Mouse (Mus musculus): ENCODE measurements around the gene Fbxl20. TPM values are rescaled to one million over a fixed set of nuclear protein-coding genes. Genes with fewer than 3 reads are reported as not detected.

Fbxl20 gene
- polyA plus RNA-seq, 1 experiment, result 0.28 TPM

DNA sequence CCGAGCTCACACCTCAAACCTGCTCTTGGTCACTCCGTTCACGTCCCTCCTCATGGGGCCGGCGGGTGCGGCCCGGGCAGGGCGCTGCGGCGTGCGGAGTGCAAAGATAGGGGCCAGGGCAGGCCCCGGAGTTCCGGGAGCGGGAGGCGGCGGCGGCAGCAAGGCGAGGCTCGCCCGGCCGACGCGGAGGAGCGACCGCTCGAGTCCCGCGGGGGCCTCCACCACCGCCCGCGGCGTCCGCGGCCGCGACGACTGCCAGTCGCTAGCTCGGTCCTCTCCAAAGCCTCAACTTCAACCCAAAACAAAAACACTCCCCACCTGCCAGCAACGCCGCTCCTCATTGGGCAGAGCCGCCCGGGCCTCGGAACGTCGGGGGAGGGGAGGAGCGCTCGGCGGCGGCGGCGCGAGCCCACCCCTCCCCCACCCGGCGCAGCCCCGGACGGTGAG lies 876 bp downstream of the Fbxl20 start:
- H3K9me3 ChIP-seq (ENCODE audit: control insufficient read depth, low read length), result no peaks in the 10 kb centered on the region
- H3K36me3 ChIP-seq (ENCODE audit: control insufficient read depth), result peaks cover 11% of the 10 kb centered on the region
- TF ChIP-seq TAL1 (IDR thresholded peaks at IDR 0.05; ENCODE audit: low read length) (no peak), GATA1 (IDR thresholded peaks at IDR 0.05; ENCODE audit: low read length) (no peak)
- peak overlapping the region; percentile 73 for H3K4me3 ChIP-seq (replicated peaks)
- H3K27me3 ChIP-seq (ENCODE audit: control insufficient read depth), result no peaks in the 10 kb centered on the region
- H3K4me1 ChIP-seq (ENCODE audit: control insufficient read depth), result peaks cover 31% of the 10 kb centered on the region

DNA sequence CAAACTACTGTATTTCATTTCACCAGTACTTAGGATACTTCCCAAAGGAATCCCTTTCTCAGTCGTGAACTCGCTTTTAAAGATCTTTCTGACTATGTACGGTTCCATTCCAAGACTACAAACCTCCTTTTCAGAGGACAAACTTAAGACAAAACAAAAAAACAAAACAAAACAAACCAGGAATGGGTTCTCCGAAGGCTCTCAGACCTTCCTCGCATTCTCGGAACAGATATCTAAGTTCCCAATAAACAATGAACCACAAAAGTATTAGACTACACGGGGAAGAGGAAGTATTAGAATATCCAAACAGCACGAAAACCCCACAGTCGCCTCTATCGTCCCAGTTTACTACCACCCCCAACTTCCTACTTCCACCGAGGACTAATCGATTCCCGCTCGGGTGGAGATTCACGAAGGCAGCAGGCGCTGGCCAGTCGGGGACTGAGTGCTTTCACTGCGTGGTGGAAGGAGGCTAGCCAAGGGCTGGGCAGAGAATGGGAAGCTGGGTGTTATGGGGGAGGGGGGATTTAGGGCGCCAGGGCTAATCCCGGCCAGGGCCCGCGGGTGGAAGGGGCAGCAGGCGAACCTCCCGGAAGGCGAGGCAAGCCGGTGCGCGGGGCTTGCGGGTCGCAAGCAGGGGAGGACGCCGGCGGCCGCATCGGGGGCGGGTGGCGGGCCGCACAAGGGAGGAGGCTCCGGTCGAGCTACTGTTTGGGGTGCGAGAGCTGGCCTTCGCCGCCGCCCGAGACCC lies 1.5 kb downstream of the Fbxl20 start:
- Histone ChIP-seq H3K36me3 (ENCODE audit: control insufficient read depth) (peaks cover 8% of the 10 kb centered on the region), H3K4me3 (replicated peaks) (peak overlapping the region; percentile 73), H3K27me3 (ENCODE audit: control insufficient read depth) (no peaks in the 10 kb centered on the region), H3K9me3 (ENCODE audit: control insufficient read depth, low read length) (no peaks in the 10 kb centered on the region), H3K4me1 (ENCODE audit: control insufficient read depth) (peaks cover 31% of the 10 kb centered on the region)
- TF ChIP-seq TAL1 (IDR thresholded peaks at IDR 0.05; ENCODE audit: low read length) (no peak), GATA1 (IDR thresholded peaks at IDR 0.05; ENCODE audit: low read length) (no peak)

DNA sequence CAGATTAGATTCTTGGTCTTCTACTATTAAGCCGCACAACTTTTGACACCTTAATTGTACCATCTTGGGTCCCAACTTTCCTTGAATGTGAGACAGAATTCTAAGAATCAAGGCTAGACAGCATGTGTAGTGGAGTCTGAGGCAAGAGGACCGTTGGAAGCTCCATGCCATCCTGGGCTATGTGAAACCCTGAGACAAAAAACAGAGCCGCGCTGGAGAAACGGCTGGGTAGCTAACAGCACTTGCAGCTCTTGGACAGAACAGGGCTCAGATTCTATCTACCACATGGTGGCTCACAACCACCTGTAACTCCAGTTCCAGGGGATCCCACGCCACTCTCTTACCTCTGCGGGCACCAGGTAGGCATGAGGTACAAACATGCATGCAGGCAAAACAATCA lies 4.3 kb downstream of the Fbxl20 start:
- peaks cover 6% of the 10 kb centered on the region for H3K36me3 ChIP-seq (ENCODE audit: control insufficient read depth)
- no peaks in the 10 kb centered on the region for H3K9me3 ChIP-seq (ENCODE audit: control insufficient read depth, low read length)
- H3K4me3 ChIP-seq (replicated peaks), result no peak overlapping the region
- H3K4me1 ChIP-seq (ENCODE audit: control insufficient read depth), result peaks cover 31% of the 10 kb centered on the region
- no peaks in the 10 kb centered on the region for H3K27me3 ChIP-seq (ENCODE audit: control insufficient read depth)
- TF ChIP-seq GATA1 (IDR thresholded peaks at IDR 0.05; ENCODE audit: low read length), result no peak
- TF ChIP-seq TAL1 (IDR thresholded peaks at IDR 0.05; ENCODE audit: low read length), result no peak

DNA sequence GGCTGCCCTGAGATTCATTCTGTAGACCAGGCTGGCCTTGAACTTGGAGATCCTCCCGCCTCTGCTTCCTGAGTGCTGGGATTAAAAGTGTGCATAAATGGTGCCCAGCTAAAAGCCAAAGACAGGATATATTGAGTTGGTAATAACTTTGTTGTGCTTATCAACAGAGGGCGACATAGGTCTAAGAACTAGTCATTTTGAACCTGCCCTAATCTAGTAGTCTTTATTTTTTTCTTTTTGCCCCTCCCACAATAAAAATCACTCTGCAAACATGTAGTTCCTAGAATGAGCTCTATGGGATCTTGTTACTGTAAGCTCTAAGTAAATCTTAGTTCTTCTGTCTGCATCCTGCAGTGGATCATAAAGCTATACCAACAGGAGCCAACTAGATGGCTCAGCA lies 7.7 kb downstream of the Fbxl20 start:
- Histone ChIP-seq H3K27me3 (ENCODE audit: control insufficient read depth) (no peaks in the 10 kb centered on the region), H3K4me3 (replicated peaks) (no peak overlapping the region), H3K4me1 (ENCODE audit: control insufficient read depth) (peaks cover 11% of the 10 kb centered on the region), H3K9me3 (ENCODE audit: control insufficient read depth, low read length) (no peaks in the 10 kb centered on the region), H3K36me3 (ENCODE audit: control insufficient read depth) (peaks cover 6% of the 10 kb centered on the region)
- no peak for TF ChIP-seq GATA1 (IDR thresholded peaks at IDR 0.05; ENCODE audit: low read length)
- TF ChIP-seq TAL1 (IDR thresholded peaks at IDR 0.05; ENCODE audit: low read length), result no peak

DNA sequence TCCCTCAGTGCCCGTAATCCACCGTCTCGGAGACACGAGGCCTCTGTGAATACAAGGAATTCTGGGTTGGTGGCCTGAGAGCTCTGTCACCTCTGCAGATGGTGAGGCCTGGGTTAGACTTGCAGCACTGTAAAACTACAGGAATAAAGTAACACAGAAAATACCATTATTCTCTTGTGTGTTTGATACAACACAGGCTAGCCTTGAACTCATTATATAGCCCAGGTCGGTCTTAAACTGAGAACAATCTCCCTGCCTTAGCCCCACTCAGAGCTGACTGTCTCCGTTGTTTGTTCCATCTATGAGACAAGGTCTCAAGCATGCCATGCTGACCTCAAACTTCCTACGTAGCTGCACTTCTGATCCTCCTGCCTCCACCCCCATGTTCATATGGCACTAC lies 11.3 kb downstream of the Fbxl20 start:
- peaks cover 4% of the 10 kb centered on the region; the same call in 1 of the 2 replicates for H3K4me1 ChIP-seq (ENCODE audit: control insufficient read depth)
- no peaks in the 10 kb centered on the region for H3K9me3 ChIP-seq (ENCODE audit: control insufficient read depth, low read length)
- no peak overlapping the region for H3K4me3 ChIP-seq (replicated peaks)
- TF ChIP-seq GATA1 (IDR thresholded peaks at IDR 0.05; ENCODE audit: low read length), result no peak
- no peak for TF ChIP-seq TAL1 (IDR thresholded peaks at IDR 0.05; ENCODE audit: low read length)
- H3K27me3 ChIP-seq (ENCODE audit: control insufficient read depth), result no peaks in the 10 kb centered on the region
- H3K36me3 ChIP-seq (ENCODE audit: control insufficient read depth), result peaks cover 7% of the 10 kb centered on the region

DNA sequence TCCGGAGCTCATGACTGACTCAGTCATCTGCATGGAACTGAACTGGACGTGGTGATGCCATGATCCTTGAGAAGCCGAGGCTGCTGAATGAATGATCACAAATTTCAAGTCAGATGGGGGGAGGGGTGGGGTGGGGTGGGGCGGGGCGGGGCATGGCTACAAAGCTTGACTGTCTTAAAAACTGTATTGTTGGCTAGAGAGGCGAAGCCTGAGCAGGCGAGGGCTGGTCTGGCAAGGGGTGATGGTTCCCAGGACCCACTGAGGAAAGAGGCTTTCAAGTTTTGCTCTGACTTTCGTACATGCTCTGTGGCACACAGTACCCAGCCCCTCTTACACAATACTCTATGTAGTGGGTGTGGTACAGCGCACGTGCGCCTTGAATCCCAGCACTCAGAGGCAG lies 12.4 kb downstream of the Fbxl20 start:
- H3K36me3 ChIP-seq (ENCODE audit: control insufficient read depth), result peaks cover 4% of the 10 kb centered on the region

DNA sequence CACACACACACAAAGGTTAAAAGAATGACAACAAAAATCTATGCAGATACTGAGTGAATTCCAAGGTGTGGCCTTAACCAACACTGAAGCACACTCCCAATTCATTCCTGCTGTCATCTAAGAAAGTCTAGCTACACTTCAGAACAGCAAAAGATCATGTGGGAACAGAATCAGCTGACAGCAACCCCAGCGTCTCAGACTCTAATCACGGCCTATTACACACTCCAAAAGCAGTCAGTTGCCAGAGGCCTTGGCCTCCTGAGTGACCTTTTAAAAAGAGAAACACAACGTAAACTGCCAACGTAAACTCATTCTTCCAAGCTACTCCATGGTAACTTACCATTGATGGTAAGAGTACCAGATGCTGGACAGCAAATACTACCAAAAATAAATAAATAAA lies 15.3 kb downstream of the Fbxl20 start:
- no peaks in the 10 kb centered on the region for H3K9me3 ChIP-seq (ENCODE audit: control insufficient read depth, low read length)
- H3K4me1 ChIP-seq (ENCODE audit: control insufficient read depth), result peaks cover 4% of the 10 kb centered on the region; the same call in 1 of the 2 replicates
- H3K27me3 ChIP-seq (ENCODE audit: control insufficient read depth), result no peaks in the 10 kb centered on the region
- peaks cover 4% of the 10 kb centered on the region for H3K36me3 ChIP-seq (ENCODE audit: control insufficient read depth)
- H3K4me3 ChIP-seq (replicated peaks), result no peak overlapping the region
- TF ChIP-seq TAL1 (IDR thresholded peaks at IDR 0.05; ENCODE audit: low read length) (no peak), GATA1 (IDR thresholded peaks at IDR 0.05; ENCODE audit: low read length) (no peak)

More for the DNA sequence above, 12.4 kb downstream of the Fbxl20 start:
- TF ChIP-seq TAL1 (IDR thresholded peaks at IDR 0.05; ENCODE audit: low read length) (no peak), GATA1 (IDR thresholded peaks at IDR 0.05; ENCODE audit: low read length) (no peak)
- Histone ChIP-seq H3K27me3 (ENCODE audit: control insufficient read depth) (no peaks in the 10 kb centered on the region), H3K4me3 (replicated peaks) (no peak overlapping the region), H3K9me3 (ENCODE audit: control insufficient read depth, low read length) (no peaks in the 10 kb centered on the region), H3K4me1 (ENCODE audit: control insufficient read depth) (peaks cover 4% of the 10 kb centered on the region; the same call in 1 of the 2 replicates)

DNA sequence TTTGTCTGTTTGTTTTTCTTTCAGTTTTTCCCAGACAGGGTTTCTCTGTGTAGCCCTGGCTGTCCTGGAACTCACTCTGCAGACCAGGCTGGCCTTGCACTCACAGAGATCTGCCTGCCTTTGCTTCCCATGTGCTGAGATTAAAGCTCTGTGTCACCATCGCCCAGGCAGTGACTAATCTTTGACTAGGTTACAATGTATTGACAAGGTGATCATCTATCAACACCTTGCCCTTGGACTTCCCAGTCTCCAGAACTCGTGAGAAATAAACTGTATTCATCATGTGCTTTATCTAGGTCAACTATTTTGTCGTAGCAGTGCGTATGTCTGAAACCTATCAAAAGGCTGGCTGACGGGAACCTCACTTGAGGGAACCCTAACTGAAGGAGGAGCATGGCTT lies 26.8 kb downstream of the Fbxl20 start:
- Histone ChIP-seq H3K36me3 (ENCODE audit: control insufficient read depth) (peaks cover 19% of the 10 kb centered on the region), H3K27me3 (ENCODE audit: control insufficient read depth) (no peaks in the 10 kb centered on the region), H3K9me3 (ENCODE audit: control insufficient read depth, low read length) (no peaks in the 10 kb centered on the region), H3K4me1 (ENCODE audit: control insufficient read depth) (no peaks in the 10 kb centered on the region), H3K4me3 (replicated peaks) (no peak overlapping the region)
- TF ChIP-seq TAL1 (IDR thresholded peaks at IDR 0.05; ENCODE audit: low read length) (no peak), GATA1 (IDR thresholded peaks at IDR 0.05; ENCODE audit: low read length) (no peak)

DNA sequence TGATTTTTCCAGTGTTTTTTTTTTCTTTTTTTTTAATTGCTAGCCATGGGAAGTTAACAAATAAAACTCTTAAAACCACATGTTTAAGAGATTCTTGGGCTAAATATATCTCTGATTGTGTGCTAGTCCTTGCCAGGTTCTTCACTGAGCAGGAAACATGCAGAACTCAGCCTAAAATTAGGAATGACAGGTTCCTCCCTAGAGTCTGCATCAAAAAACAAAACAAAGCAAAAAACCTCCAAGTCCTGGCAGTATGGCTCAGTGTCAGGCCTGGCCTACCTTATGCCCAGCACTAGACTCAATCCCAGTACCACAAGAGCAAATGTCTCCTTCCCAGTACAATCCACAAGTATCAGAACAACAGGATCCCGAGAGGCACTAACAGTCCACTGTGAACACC lies 35.8 kb downstream of the Fbxl20 start:
- peaks cover 48% of the 10 kb centered on the region for H3K36me3 ChIP-seq (ENCODE audit: control insufficient read depth)
- no peaks in the 10 kb centered on the region for H3K9me3 ChIP-seq (ENCODE audit: control insufficient read depth, low read length)
- no peak overlapping the region for H3K4me3 ChIP-seq (replicated peaks)
- TF ChIP-seq GATA1 (IDR thresholded peaks at IDR 0.05; ENCODE audit: low read length), result no peak
- no peak for TF ChIP-seq TAL1 (IDR thresholded peaks at IDR 0.05; ENCODE audit: low read length)
- H3K4me1 ChIP-seq (ENCODE audit: control insufficient read depth), result no peaks in the 10 kb centered on the region
- no peaks in the 10 kb centered on the region for H3K27me3 ChIP-seq (ENCODE audit: control insufficient read depth)

All from erythroblast, embryonic 14.5 days (primary cell).